Mouse (Mus musculus): Measurements from ENCODE around the gene Tnni3. TPM values are rescaled to one million over a fixed set of nuclear protein-coding genes. Genes with fewer than 3 reads are reported as not detected.
"Not testable (repeated sequence)": the region's sequence is repeated elsewhere in the genome, so short reads cannot be mapped to it uniquely, and the experiment has no call there.

Tnni3 gene
- polyA plus RNA-seq, 1 experiment, result 0.91 TPM

GRCm38 (mm10) chr7:4536369-4536768 is 12.3 kb upstream of the Tnni3 start:
- H3ac ChIP-seq (ENCODE audit: control insufficient read depth, insufficient read length, low read depth), result no peak overlapping the region

GRCm38 (mm10) chr7:4532005-4532729 is 8.1 kb upstream of the Tnni3 start, which contains the start of gene Dnaaf3:
TSS of gene Dnaaf3 (minus strand) at chr7:4532453.
- H3K27me3 ChIP-seq (ENCODE audit: control insufficient read depth, insufficient read depth, insufficient read length), result no peaks in the 10 kb centered on the region
- TF ChIP-seq CEBPB (IDR thresholded peaks at IDR 0.05; ENCODE audit: low read depth) (no peak), MAX (IDR thresholded peaks at IDR 0.05) (no peak), USF1 (IDR thresholded peaks at IDR 0.05; ENCODE audit: low read depth) (no peak), CTCF (IDR thresholded peaks at IDR 0.05; ENCODE audit: control insufficient read depth, insufficient read depth, insufficient read length) (no peak), FOSL1 (IDR thresholded peaks at IDR 0.05; ENCODE audit: insufficient read depth, low read length, poor library complexity, severe bottlenecking) (no peak), MYOG (IDR thresholded peaks at IDR 0.05; ENCODE audit: control insufficient read depth, extremely low read depth, insufficient read length) (no peak), MYOD1 (IDR thresholded peaks at IDR 0.05; ENCODE audit: control insufficient read depth, insufficient read length, low read depth) (no peak)
- H3ac ChIP-seq (ENCODE audit: control insufficient read depth, insufficient read length, low read depth), result no peak within 1 kb of the TSS
- no peak within 1 kb of the TSS for H3K4me3 ChIP-seq (ENCODE audit: insufficient read depth, poor library complexity, severe bottlenecking)
- no peaks in the 10 kb centered on the region for H3K36me3 ChIP-seq (ENCODE audit: control insufficient read depth, insufficient read depth)
- H3K79me2 ChIP-seq (ENCODE audit: control insufficient read depth, insufficient read depth), result no peaks in the 10 kb centered on the region
- H3K79me3 ChIP-seq (ENCODE audit: low read depth), result no peaks in the 10 kb centered on the region

More at GRCm38 (mm10) chr7:4536369-4536768, 12.3 kb upstream of the Tnni3 start:
- peaks cover 4% of the 10 kb centered on the region for H3K27me3 ChIP-seq (ENCODE audit: control insufficient read depth, insufficient read depth, insufficient read length)
- H3K36me3 ChIP-seq (ENCODE audit: control insufficient read depth, insufficient read depth), result no peaks in the 10 kb centered on the region
- H3K79me3 ChIP-seq (ENCODE audit: low read depth), result no peaks in the 10 kb centered on the region
- TF ChIP-seq MYOD1 (IDR thresholded peaks at IDR 0.05; ENCODE audit: control insufficient read depth, insufficient read length, low read depth), result no peak
- no peak for TF ChIP-seq FOSL1 (IDR thresholded peaks at IDR 0.05; ENCODE audit: insufficient read depth, low read length, poor library complexity, severe bottlenecking)
- no peak for TF ChIP-seq CTCF (IDR thresholded peaks at IDR 0.05; ENCODE audit: control insufficient read depth, insufficient read depth, insufficient read length)
- TF ChIP-seq CEBPB (IDR thresholded peaks at IDR 0.05; ENCODE audit: low read depth), result no peak
- no peak for TF ChIP-seq USF1 (IDR thresholded peaks at IDR 0.05; ENCODE audit: low read depth)
- no peak for TF ChIP-seq MYOG (IDR thresholded peaks at IDR 0.05; ENCODE audit: control insufficient read depth, extremely low read depth, insufficient read length)
- no peak for TF ChIP-seq MAX (IDR thresholded peaks at IDR 0.05)
- no peaks in the 10 kb centered on the region for H3K79me2 ChIP-seq (ENCODE audit: control insufficient read depth, insufficient read depth)
- H3K4me3 ChIP-seq (ENCODE audit: insufficient read depth, poor library complexity, severe bottlenecking), result no peak overlapping the region

- not testable (repeated sequence) for H3K4me3 ChIP-seq (ENCODE audit: insufficient read depth, poor library complexity, severe bottlenecking); H3ac ChIP-seq (ENCODE audit: control insufficient read depth, insufficient read length, low read depth); H3K27me3 ChIP-seq (ENCODE audit: control insufficient read depth, insufficient read depth, insufficient read length)
Observed at GRCm38 (mm10) chr7:4530166-4530565, 6.1 kb upstream of the Tnni3 start.

GRCm38 (mm10) chr7:4527302-4527689 is 3.3 kb upstream of the Tnni3 start:
- no peak for TF ChIP-seq FOSL1 (IDR thresholded peaks at IDR 0.05; ENCODE audit: insufficient read depth, low read length, poor library complexity, severe bottlenecking)
- no peak for TF ChIP-seq MAX (IDR thresholded peaks at IDR 0.05)
- TF ChIP-seq MYOG (IDR thresholded peaks at IDR 0.05; ENCODE audit: control insufficient read depth, extremely low read depth, insufficient read length), result no peak
- no peak for TF ChIP-seq MYOD1 (IDR thresholded peaks at IDR 0.05; ENCODE audit: control insufficient read depth, insufficient read length, low read depth)
- TF ChIP-seq CEBPB (IDR thresholded peaks at IDR 0.05; ENCODE audit: low read depth), result no peak
- no peak for TF ChIP-seq USF1 (IDR thresholded peaks at IDR 0.05; ENCODE audit: low read depth)
- no peak for TF ChIP-seq CTCF (IDR thresholded peaks at IDR 0.05; ENCODE audit: control insufficient read depth, insufficient read depth, insufficient read length)
- H3K36me3 ChIP-seq (ENCODE audit: control insufficient read depth, insufficient read depth), result no peaks in the 10 kb centered on the region
- no peak overlapping the region for H3K4me3 ChIP-seq (ENCODE audit: insufficient read depth, poor library complexity, severe bottlenecking)
- no peak overlapping the region for H3ac ChIP-seq (ENCODE audit: control insufficient read depth, insufficient read length, low read depth)
- H3K79me2 ChIP-seq (ENCODE audit: control insufficient read depth, insufficient read depth), result no peaks in the 10 kb centered on the region
- H3K27me3 ChIP-seq (ENCODE audit: control insufficient read depth, insufficient read depth, insufficient read length), result no peaks in the 10 kb centered on the region
- H3K79me3 ChIP-seq (ENCODE audit: low read depth), result no peaks in the 10 kb centered on the region

More at GRCm38 (mm10) chr7:4530166-4530565, 6.1 kb upstream of the Tnni3 start:
- not testable (repeated sequence) for H3K36me3 ChIP-seq (ENCODE audit: control insufficient read depth, insufficient read depth); H3K79me3 ChIP-seq (ENCODE audit: low read depth); H3K79me2 ChIP-seq (ENCODE audit: control insufficient read depth, insufficient read depth)

GRCm38 (mm10) chr7:4526341-4527301 is 2.6 kb upstream of the Tnni3 start:
- H3K4me3 ChIP-seq (ENCODE audit: insufficient read depth, poor library complexity, severe bottlenecking), result no peak overlapping the region
- H3K27me3 ChIP-seq (ENCODE audit: control insufficient read depth, insufficient read depth, insufficient read length), result no peaks in the 10 kb centered on the region
- H3K79me3 ChIP-seq (ENCODE audit: low read depth), result no peaks in the 10 kb centered on the region
- TF ChIP-seq MYOD1 (IDR thresholded peaks at IDR 0.05; ENCODE audit: control insufficient read depth, insufficient read length, low read depth) (no peak), CTCF (IDR thresholded peaks at IDR 0.05; ENCODE audit: control insufficient read depth, insufficient read depth, insufficient read length) (peak; percentile 65), USF1 (IDR thresholded peaks at IDR 0.05; ENCODE audit: low read depth) (no peak), MYOG (IDR thresholded peaks at IDR 0.05; ENCODE audit: control insufficient read depth, extremely low read depth, insufficient read length) (no peak), FOSL1 (IDR thresholded peaks at IDR 0.05; ENCODE audit: insufficient read depth, low read length, poor library complexity, severe bottlenecking) (no peak), CEBPB (IDR thresholded peaks at IDR 0.05; ENCODE audit: low read depth) (no peak), MAX (IDR thresholded peaks at IDR 0.05) (no peak)
- H3K36me3 ChIP-seq (ENCODE audit: control insufficient read depth, insufficient read depth), result no peaks in the 10 kb centered on the region
- no peaks in the 10 kb centered on the region for H3K79me2 ChIP-seq (ENCODE audit: control insufficient read depth, insufficient read depth)
- H3ac ChIP-seq (ENCODE audit: control insufficient read depth, insufficient read length, low read depth), result no peak overlapping the region
